In genomic region chr1:136915438-136915837, GRCm38 (mm10) we compare ENCODE assay signal across 9 mouse cellular contexts. TPM values are rescaled to one million over a fixed set of nuclear protein-coding genes. Genes with fewer than 3 reads are reported as not detected.
DNase-seq lines count a peak whose midpoint lies in the region; ATAC-seq and TF ChIP-seq lines count a peak whose summit lies in the region.
"Had no signal": no experiment of that assay in that cellular context is flagged by ENCODE, and none has a peak within 500 bp of the region (broad histone marks: within the 10 kb centered on the region; RNA-seq: fewer than 3 reads in every experiment).

No protein-coding gene starts in this region.

- DNase-seq in hindbrain, embryonic 11.5 days (ENCODE audit: low spot score), result no peak
- DNase-seq in adrenal gland, adult 2 months, result peak; percentile 62
- peak; percentile 8 to 9 for DNase-seq in left cerebral cortex, postnatal 36 days (ENCODE audit: low spot score in 2 of 2)
- no peak for DNase-seq in thymus, adult 2 months
- no peak for DNase-seq in midbrain, embryonic 11.5 days (ENCODE audit: low spot score, missing footprints)
- DNase-seq in cerebellum, adult 9-10 months, result no peak
- DNase-seq: cerebellum, postnatal 36 days had no signal

- no peak overlapping the region for H3K27ac ChIP-seq in hindbrain, embryonic 16.5 days (ENCODE audit: low read depth, low read length)
- no peak overlapping the region for H3K27ac ChIP-seq in hindbrain, embryonic 11.5 days (ENCODE audit: low read depth, low read length)
- H3K27ac ChIP-seq in heart, embryonic 13.5 days (replicated peaks), result no peak overlapping the region
- no peak overlapping the region for H3K27ac ChIP-seq in thymus, adult 2 months (ENCODE audit: control insufficient read depth, insufficient read depth, low read length)
- no peak overlapping the region for H3K27ac ChIP-seq in midbrain, embryonic 11.5 days (ENCODE audit: low read depth, low read length)

- peak overlapping the region; percentile 5; the same call in 1 of the 2 replicates for H3K4me2 ChIP-seq in hindbrain, embryonic 16.5 days (ENCODE audit: low read length)
- no peak overlapping the region for H3K4me2 ChIP-seq in hindbrain, embryonic 11.5 days (replicated peaks; ENCODE audit: low read depth, low read length)
- peak overlapping the region; percentile 30 for H3K4me2 ChIP-seq in heart, embryonic 13.5 days
- H3K4me2 ChIP-seq in midbrain, embryonic 11.5 days, result no peak overlapping the region

- no peak for TF ChIP-seq CTCF in thymus, adult 2 months (IDR thresholded peaks at IDR 0.05; ENCODE audit: borderline replicate concordance, control insufficient read depth, extremely low read depth, insufficient read depth, low read length, poor library complexity)

- 51% methylated on average over 11 of the region's 11 CpGs for WGBS in hindbrain, embryonic 16.5 days
- WGBS in hindbrain, embryonic 11.5 days, result 55% methylated on average over 11 of the region's 11 CpGs
- 42% methylated on average over 11 of the region's 11 CpGs for WGBS in heart, embryonic 13.5 days
- WGBS in thymus, adult 2 months, result 10% methylated on average over 11 of the region's 11 CpGs
- WGBS in midbrain, embryonic 11.5 days, result 77% methylated on average over 11 of the region's 11 CpGs

- H3K4me1 ChIP-seq in hindbrain, embryonic 16.5 days (ENCODE audit: control insufficient read depth, insufficient read depth, low read depth, low read length), result no peaks in the 10 kb centered on the region
- H3K4me1 ChIP-seq in hindbrain, embryonic 11.5 days (replicated peaks; ENCODE audit: control insufficient read depth, insufficient read depth, low read length), result no peaks in the 10 kb centered on the region
- H3K4me1 ChIP-seq in heart, embryonic 13.5 days, result peaks cover 19% of the 10 kb centered on the region
- H3K4me1 ChIP-seq in thymus, adult 2 months (replicated peaks; ENCODE audit: control insufficient read depth, insufficient read depth, low read length), result no peaks in the 10 kb centered on the region
- no peaks in the 10 kb centered on the region for H3K4me1 ChIP-seq in midbrain, embryonic 11.5 days (ENCODE audit: control insufficient read depth, insufficient read depth, low read length)

- H3K27me3 ChIP-seq in hindbrain, embryonic 16.5 days (replicated peaks; ENCODE audit: control insufficient read depth, insufficient read depth, low read length), result no peaks in the 10 kb centered on the region
- no peaks in the 10 kb centered on the region for H3K27me3 ChIP-seq in hindbrain, embryonic 11.5 days (ENCODE audit: control insufficient read depth, insufficient read depth, low read length)
- H3K27me3 ChIP-seq in heart, embryonic 13.5 days (replicated peaks), result no peaks in the 10 kb centered on the region
- H3K27me3 ChIP-seq in thymus, adult 2 months (ENCODE audit: control insufficient read depth, insufficient read depth, low read length), result 0 out of 2 replicates have a peak, but pooled peaks cover 2% of the 10 kb centered on the region
- H3K27me3 ChIP-seq in midbrain, embryonic 11.5 days (ENCODE audit: control insufficient read depth, insufficient read depth, low read length), result no peaks in the 10 kb centered on the region

- H3K36me3 ChIP-seq in hindbrain, embryonic 16.5 days (ENCODE audit: control insufficient read depth, insufficient read depth, low read length), result no peaks in the 10 kb centered on the region
- no peaks in the 10 kb centered on the region for H3K36me3 ChIP-seq in hindbrain, embryonic 11.5 days (ENCODE audit: control insufficient read depth, insufficient read depth, low read length)
- no peaks in the 10 kb centered on the region for H3K36me3 ChIP-seq in heart, embryonic 13.5 days
- no peaks in the 10 kb centered on the region for H3K36me3 ChIP-seq in thymus, adult 2 months (ENCODE audit: control insufficient read depth, insufficient read depth, low read length)
- no peaks in the 10 kb centered on the region for H3K36me3 ChIP-seq in midbrain, embryonic 11.5 days (ENCODE audit: control insufficient read depth, insufficient read depth, low read length)

- no peaks in the 10 kb centered on the region for H3K9me3 ChIP-seq in hindbrain, embryonic 16.5 days (ENCODE audit: control insufficient read depth, low read length)
- no peaks in the 10 kb centered on the region for H3K9me3 ChIP-seq in hindbrain, embryonic 11.5 days (ENCODE audit: control insufficient read depth, low read length)
- H3K9me3 ChIP-seq in heart, embryonic 13.5 days, result no peaks in the 10 kb centered on the region
- H3K9me3 ChIP-seq in midbrain, embryonic 11.5 days (ENCODE audit: control insufficient read depth, low read length), result no peaks in the 10 kb centered on the region

- no peak overlapping the region for H3K9ac ChIP-seq in hindbrain, embryonic 16.5 days (ENCODE audit: low read depth, low read length)
- no peak overlapping the region for H3K9ac ChIP-seq in hindbrain, embryonic 11.5 days (ENCODE audit: low read depth, low read length)
- no peak overlapping the region for H3K9ac ChIP-seq in heart, embryonic 13.5 days
- H3K9ac ChIP-seq in midbrain, embryonic 11.5 days (ENCODE audit: low read length), result no peak overlapping the region

- intact Hi-C loops in left cerebral cortex, postnatal 36 days (cut with DNase I), result no loop called here

- H3K4me3 ChIP-seq in hindbrain, embryonic 16.5 days (ENCODE audit: low read length), result no peak overlapping the region
- H3K4me3 ChIP-seq in hindbrain, embryonic 11.5 days (ENCODE audit: low read depth, low read length), result no peak overlapping the region
- H3K4me3 ChIP-seq in heart, embryonic 13.5 days, result no peak overlapping the region
- no peak overlapping the region for H3K4me3 ChIP-seq in thymus, adult 2 months (ENCODE audit: control insufficient read depth, insufficient read depth, low read length)
- H3K4me3 ChIP-seq in midbrain, embryonic 11.5 days (ENCODE audit: low read depth, low read length), result no peak overlapping the region

- ATAC-seq in hindbrain, embryonic 16.5 days, result no peak
- no peak for ATAC-seq in hindbrain, embryonic 11.5 days (ENCODE audit: low FRiP score)
- ATAC-seq in heart, embryonic 13.5 days (ENCODE audit: extremely low read depth, insufficient number of reproducible peaks, low FRiP score, low TSS enrichment), result no peak
- ATAC-seq in midbrain, embryonic 11.5 days (ENCODE audit: low FRiP score), result no peak

- TF ChIP-seq POLR2A in thymus, adult 2 months (IDR thresholded peaks at IDR 0.05; ENCODE audit: control insufficient read depth, extremely low read depth, insufficient read depth, low read length, poor library complexity), result no peak

RNA-seq across cellular contexts. Expression of gene Nr5a2, which starts 44.8 kb away (rescaled TPM):
- 0.55 and 0.57 TPM in 2 replicates for polyA plus RNA-seq in hindbrain, embryonic 16.5 days (2015; fragmentation: Nextera tagmentation; extraction: Ambion mirVana)
- polyA plus RNA-seq in hindbrain, embryonic 11.5 days (2014; fragmentation: Nextera tagmentation; extraction: Ambion mirVana), result 0.26 and 0.68 TPM in 2 replicates
- total RNA-seq in adrenal gland, adult 2 months (2021), result 1 to 10 TPM; 1.3 to 1.7 TPM
- 0.69 and 1.2 TPM in 2 replicates for polyA plus RNA-seq in adrenal gland, adult 2 months (2012; rRNA removed)
- 0.39 and 0.40 TPM in 2 replicates for polyA plus RNA-seq in heart, embryonic 13.5 days (2015; fragmentation: Nextera tagmentation; extraction: Ambion mirVana)
- total RNA-seq in left cerebral cortex, postnatal 36 days (2021), result under 1 TPM in 1 of 2 experiments, not detected in 1; 0.12 TPM
- polyA plus RNA-seq in thymus, adult 2 months (2012; rRNA removed), result 0.19 and 0.22 TPM in 2 replicates
- 0.40 and 0.52 TPM in 2 replicates for polyA plus RNA-seq in midbrain, embryonic 11.5 days (2014; fragmentation: Nextera tagmentation; extraction: Ambion mirVana)

Comparison
In these comparisons a context has a peak if more than half of its experiments do, and no peak if none do; other contexts are left out.
1. H3K4me2 ChIP-seq: peak in hindbrain, embryonic 16.5 days (single experiment) and heart, embryonic 13.5 days (single experiment); none in hindbrain, embryonic 11.5 days (single experiment) and midbrain, embryonic 11.5 days (single experiment).
2. DNase-seq: peak in adrenal gland, adult 2 months (single experiment) and left cerebral cortex, postnatal 36 days (2 of 2); none in hindbrain, embryonic 11.5 days (single experiment), thymus, adult 2 months (single experiment), midbrain, embryonic 11.5 days (single experiment) and cerebellum, adult 9-10 months (single experiment).